Mouse (Mus musculus) midbrain, embryonic 14.5 days (tissue): ENCODE measurements at regions not wholly inside any gene's neighbourhood (a gene's known extent, or its start where the extent isn't known, plus 50 kb on each side); places are given as distances from the start of the nearest gene placed in this dataset.
A peak's percentile ranks its signal among the peaks of the same experiment; 100 is the strongest.

ENCODE experiments used
- ATAC-seq: fragments of 200-750 bp; cut with Nextera tagmentation; 2 replicates; pipeline ENCODE4 v1.8.0; 2017; ENCODE audit warnings: moderate number of reproducible peaks, moderate library complexity; ENCODE audit not compliant: low FRiP score, low TSS enrichment
- DNase-seq: peaks from one replicate; pipeline ENCODE4 v3.0.0-alpha.2; 2015
- H3K27ac ChIP-seq: fragments of 300-500 bp; sonication (generic); replicated peaks from 2 replicates; pipeline ENCODE4 v1.5.1; 2014; ENCODE audit warnings: mild to moderate bottlenecking, low read depth, low read length, moderate library complexity
- H3K27me3 ChIP-seq: fragments of 300-500 bp; sonication (generic); 2 replicates; pipeline ENCODE4 v1.6.1; 2014; ENCODE audit warnings: low read length, control low read depth, mixed read lengths; ENCODE audit not compliant: control insufficient read depth, insufficient read depth
- H3K36me3 ChIP-seq: fragments of 300-500 bp; sonication (generic); 2 replicates; pipeline ENCODE4 v1.6.1; 2014; ENCODE audit warnings: low read length, control low read depth; ENCODE audit not compliant: control insufficient read depth, insufficient read depth
- H3K4me1 ChIP-seq: fragments of 300-500 bp; sonication (generic); 2 replicates; pipeline ENCODE4 v1.6.1; 2014; ENCODE audit warnings: mild to moderate bottlenecking, antibody characterized with exemption, low read length, control low read depth; ENCODE audit not compliant: control insufficient read depth, insufficient read depth
- H3K4me2 ChIP-seq: fragments of 300-500 bp; sonication (generic); 2 replicates; pipeline ENCODE4 v1.6.1; 2014; ENCODE audit warnings: mild to moderate bottlenecking, low read length, moderate library complexity
- H3K4me3 ChIP-seq: fragments of 300-500 bp; sonication (generic); replicated peaks from 2 replicates; pipeline ENCODE4 v1.5.1; 2014; ENCODE audit warnings: low read depth, low read length
- H3K9ac ChIP-seq: fragments of 300-500 bp; sonication (generic); replicated peaks from 2 replicates; pipeline ENCODE4 v1.6.1; 2014; ENCODE audit warnings: mild to moderate bottlenecking, low read length, moderate library complexity
- H3K9me3 ChIP-seq: fragments of 300-500 bp; sonication (generic); 2 replicates; pipeline ENCODE4 v1.6.1; 2016; ENCODE audit warnings: low read length, control low read depth, mixed read lengths; ENCODE audit not compliant: control insufficient read depth
- WGBS: fragments of 180-500 bp; shearing (Covaris S2); extraction: QIAGEN DNeasy Blood & Tissue Kit; methylation state at CpG from one replicate; pipeline ENCODE4 v1.1.7; 2014; 5-methylcytosine and 5-hydroxymethylcytosine counted together

DNA sequence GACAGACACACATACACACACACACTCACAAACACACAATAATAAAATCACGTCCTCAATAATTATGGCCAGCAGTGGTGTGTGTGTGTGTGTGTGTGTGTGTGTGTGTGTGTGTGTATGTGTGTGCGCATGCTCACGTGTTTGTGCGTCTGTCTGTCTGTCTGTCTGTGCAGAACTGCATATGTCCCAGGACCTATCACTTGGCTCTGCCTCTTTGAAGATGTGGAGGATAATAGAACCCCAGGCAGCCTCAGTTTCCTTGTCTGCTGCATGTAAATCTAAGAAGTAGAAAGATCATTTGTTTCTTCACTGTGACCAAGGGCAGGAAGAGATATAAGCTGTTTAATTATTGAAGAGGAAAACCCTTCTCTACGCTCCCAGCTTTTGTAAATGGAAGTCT is 109.9 kb downstream of the Cartpt start:
- 86% methylated on average over 5 of the region's 5 CpGs for WGBS
- no peak for DNase-seq
- ATAC-seq: no peak

DNA sequence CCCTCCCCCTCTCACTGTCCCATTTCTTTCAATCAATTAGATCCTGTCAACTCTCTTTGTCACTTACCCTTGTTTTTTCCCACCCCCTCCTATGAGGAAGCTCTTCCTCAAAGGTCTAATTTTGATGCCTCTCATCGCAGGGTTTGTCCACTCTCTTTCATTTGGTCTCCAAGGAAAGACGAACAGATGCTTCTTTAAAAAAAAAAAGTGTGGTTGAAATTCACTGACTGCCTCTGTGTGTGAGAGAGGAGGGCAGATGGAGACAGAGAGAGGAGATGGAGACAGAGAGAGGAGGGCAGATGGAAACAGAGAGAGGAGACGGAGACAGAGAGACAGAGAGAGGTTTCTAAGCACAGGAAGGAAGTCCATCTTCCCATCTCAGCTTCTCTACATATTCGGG is 113.1 kb downstream of the Cartpt start:
- no peak for DNase-seq
- no peak overlapping the region for H3K4me2 ChIP-seq
- ATAC-seq: no peak
- H3K4me1 ChIP-seq: 0 out of 2 replicates have a peak, but pooled peaks cover 2% of the 10 kb centered on the region
- WGBS: 62% methylated on average over 4 of the region's 4 CpGs
- no peak overlapping the region for H3K9ac ChIP-seq
- H3K27me3 ChIP-seq: no peaks in the 10 kb centered on the region
- no peak overlapping the region for H3K27ac ChIP-seq
- H3K36me3 ChIP-seq: no peaks in the 10 kb centered on the region
- H3K9me3 ChIP-seq: no peaks in the 10 kb centered on the region
- H3K4me3 ChIP-seq: no peak overlapping the region

More for the DNA sequence above, 109.9 kb downstream of the Cartpt start:
- peaks cover 12% of the 10 kb centered on the region for H3K4me1 ChIP-seq
- H3K27me3 ChIP-seq: no peaks in the 10 kb centered on the region
- no peaks in the 10 kb centered on the region for H3K9me3 ChIP-seq
- H3K4me3 ChIP-seq: no peak overlapping the region
- H3K4me2 ChIP-seq: no peak overlapping the region
- no peak overlapping the region for H3K9ac ChIP-seq
- no peaks in the 10 kb centered on the region for H3K36me3 ChIP-seq
- no peak overlapping the region for H3K27ac ChIP-seq

DNA sequence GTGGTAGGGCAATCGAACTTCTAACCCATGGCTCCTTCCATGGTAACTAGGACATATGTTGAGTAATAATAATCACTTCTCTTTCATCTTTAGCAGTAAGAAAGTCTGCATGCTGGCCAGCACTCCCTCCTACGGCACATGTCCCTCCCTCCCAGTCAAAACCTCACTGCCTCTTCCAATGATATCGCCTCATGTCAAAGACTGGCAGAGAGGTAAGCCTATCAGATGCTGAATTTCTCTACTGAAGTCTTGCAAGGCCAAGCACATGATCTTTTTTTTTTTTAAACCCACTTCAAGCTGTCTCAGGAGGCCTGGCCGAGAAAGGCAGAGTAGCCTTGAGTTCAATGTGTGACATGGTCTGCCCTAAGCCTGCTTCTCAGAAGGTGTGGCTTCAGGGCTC is 115.5 kb downstream of the Cartpt start:
- ATAC-seq: no peak
- WGBS: 84% methylated on average over 4 of the region's 4 CpGs

DNA sequence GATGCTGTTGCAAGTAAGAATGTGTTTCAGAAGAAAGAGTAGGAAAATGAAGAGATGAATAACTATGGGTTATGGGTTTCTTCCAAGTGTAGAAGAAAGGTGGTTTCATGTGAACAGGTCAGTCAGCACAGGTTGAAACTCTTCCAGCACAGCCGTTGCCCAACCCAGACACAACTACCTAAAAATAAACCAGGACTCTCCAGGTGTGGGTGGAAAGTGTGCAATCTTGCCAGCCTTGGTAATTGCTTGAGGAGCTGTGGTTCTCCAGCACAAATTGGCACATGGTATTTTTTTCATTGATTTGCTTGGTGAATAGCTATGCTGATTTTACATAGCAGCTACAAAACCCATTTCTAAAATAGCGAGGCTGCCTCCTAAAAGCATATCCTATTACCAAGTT is 116.6 kb downstream of the Cartpt start:
- ATAC-seq (no peak), DNase-seq (no peak)
- H3K4me3 ChIP-seq: no peak overlapping the region
- no peaks in the 10 kb centered on the region for H3K9me3 ChIP-seq
- H3K27ac ChIP-seq: no peak overlapping the region
- H3K9ac ChIP-seq: no peak overlapping the region
- no peaks in the 10 kb centered on the region for H3K27me3 ChIP-seq
- no peak overlapping the region for H3K4me2 ChIP-seq
- no peaks in the 10 kb centered on the region for H3K36me3 ChIP-seq
- WGBS: 91% methylated on average over 2 of the region's 2 CpGs
- peaks cover 21% of the 10 kb centered on the region for H3K4me1 ChIP-seq

More for the DNA sequence above, 115.5 kb downstream of the Cartpt start:
- Histone ChIP-seq H3K4me2 (no peak overlapping the region), H3K27ac (no peak overlapping the region), H3K9me3 (no peaks in the 10 kb centered on the region), H3K9ac (no peak overlapping the region), H3K36me3 (no peaks in the 10 kb centered on the region), H3K27me3 (no peaks in the 10 kb centered on the region), H3K4me3 (no peak overlapping the region), H3K4me1 (peaks cover 19% of the 10 kb centered on the region)
- DNase-seq: peak; percentile 30

DNA sequence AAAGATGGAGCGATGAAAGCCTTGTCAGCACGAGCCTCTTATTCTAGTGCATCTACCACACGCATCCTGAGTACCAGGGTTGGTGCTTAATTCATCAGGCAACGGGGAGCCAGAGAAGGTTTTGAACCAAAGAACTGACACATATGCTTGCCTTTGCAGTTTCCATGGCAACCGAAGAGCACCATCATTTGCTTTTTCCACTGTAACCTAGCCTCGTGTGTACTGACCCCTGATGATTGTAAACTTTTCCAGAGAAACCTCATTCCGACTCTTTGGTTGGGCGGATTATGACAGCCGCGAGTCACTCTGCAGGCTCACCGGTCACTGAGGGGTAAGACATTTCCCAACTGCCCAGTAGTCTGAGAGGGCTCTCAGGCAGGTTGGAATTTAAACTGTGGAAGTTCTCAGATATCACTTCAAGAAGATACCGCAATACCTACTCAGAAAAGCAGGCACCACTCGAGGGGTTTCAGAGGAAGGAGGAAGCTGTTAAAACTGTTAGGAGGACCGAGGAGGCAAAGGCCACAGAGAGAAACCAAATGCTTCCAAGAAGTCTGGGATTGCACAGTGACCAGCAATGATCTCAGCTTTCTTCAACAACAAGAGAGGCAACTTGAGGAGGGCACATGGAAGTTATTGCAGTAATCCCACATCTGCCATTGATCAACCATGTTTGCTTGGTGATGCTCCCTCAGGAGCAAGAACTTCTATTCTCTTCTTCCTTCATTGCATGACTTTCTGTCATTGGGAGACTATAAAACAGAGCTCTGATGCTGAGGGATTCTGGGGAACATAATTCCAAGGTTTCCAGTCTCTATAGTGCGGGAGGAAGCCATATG is 117.8 kb downstream of the Cartpt start:
- WGBS: 76% methylated on average over 15 of the region's 15 CpGs
- Histone ChIP-seq H3K9ac (no peak overlapping the region), H3K4me2 (no peak overlapping the region), H3K9me3 (no peaks in the 10 kb centered on the region), H3K36me3 (no peaks in the 10 kb centered on the region), H3K4me3 (no peak overlapping the region), H3K27me3 (no peaks in the 10 kb centered on the region), H3K4me1 (peaks cover 21% of the 10 kb centered on the region), H3K27ac (no peak overlapping the region)
- ATAC-seq: no peak
- DNase-seq: peak; percentile 61

DNA sequence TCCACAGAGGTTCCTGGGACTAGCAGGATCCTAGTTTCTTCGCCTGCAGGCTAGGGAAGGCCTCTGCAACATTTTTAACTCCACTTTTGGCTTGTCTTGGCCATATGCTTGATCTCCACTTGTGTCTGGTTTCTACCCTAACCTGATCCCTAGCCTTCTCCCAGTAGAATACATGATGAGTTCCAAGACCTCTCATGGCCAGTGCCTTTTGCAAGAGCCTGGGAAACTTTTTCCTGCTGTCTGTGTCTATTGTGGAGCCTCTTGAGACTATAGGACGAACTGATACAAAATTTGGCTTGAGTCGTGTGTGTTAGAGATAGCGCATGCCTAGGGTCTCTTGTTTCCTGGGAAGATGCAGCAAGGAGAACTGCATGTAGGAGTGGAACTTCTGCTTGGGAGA is 119.3 kb downstream of the Cartpt start:
- no peaks in the 10 kb centered on the region for H3K36me3 ChIP-seq
- no peak for DNase-seq
- H3K4me3 ChIP-seq: no peak overlapping the region
- ATAC-seq: no peak
- no peaks in the 10 kb centered on the region for H3K9me3 ChIP-seq
- H3K27me3 ChIP-seq: no peaks in the 10 kb centered on the region
- WGBS: 75% methylated on average over 4 of the region's 4 CpGs
- peaks cover 21% of the 10 kb centered on the region for H3K4me1 ChIP-seq
- no peak overlapping the region for H3K9ac ChIP-seq
- H3K27ac ChIP-seq: peak overlapping the region; percentile 60; the same call in 1 of the 2 replicates
- no peak overlapping the region for H3K4me2 ChIP-seq

DNA sequence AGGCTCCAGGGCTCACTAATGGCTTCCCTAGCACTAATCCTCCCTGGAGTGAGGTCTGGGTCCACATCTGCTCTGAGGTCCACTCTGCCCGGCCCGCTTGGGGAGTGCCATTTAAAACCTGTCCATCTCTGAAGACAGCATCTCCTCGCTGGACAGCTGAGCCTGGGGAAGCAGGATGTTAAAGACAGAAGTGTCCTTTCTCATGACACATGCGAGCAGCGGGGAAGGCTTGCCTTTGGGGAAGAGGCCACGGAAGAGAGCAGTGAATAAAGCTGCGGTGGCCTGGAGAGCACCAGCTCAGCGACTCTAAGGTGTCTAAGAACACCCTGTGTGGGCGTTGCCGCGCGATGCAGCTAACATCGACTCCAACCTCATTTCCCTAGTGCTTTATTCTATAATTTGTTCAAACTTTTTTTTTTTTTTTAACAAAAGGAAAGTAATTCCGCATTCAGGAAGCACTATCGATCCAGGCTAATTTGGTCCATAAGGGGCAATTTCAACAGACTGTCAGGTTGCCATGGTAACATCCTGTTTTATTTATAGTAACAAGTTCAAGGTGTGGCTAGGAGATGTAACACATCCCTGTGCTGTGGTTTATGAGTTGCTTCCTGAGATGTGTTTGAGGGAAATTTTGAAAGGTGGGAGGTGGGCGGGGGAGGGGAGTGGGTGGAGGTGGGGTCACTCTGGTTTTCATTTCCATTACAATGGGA is 120.0 kb downstream of the Cartpt start:
- Histone ChIP-seq H3K4me3 (no peak overlapping the region), H3K4me1 (peaks cover 21% of the 10 kb centered on the region), H3K9me3 (no peaks in the 10 kb centered on the region), H3K27ac (peak overlapping the region; percentile 72), H3K4me2 (peak overlapping the region; percentile 39), H3K9ac (no peak overlapping the region; the same call in 1 of the 2 replicates), H3K27me3 (no peaks in the 10 kb centered on the region), H3K36me3 (no peaks in the 10 kb centered on the region)
- DNase-seq (peak; percentile 76), ATAC-seq (peak; percentile 27; the same call in 1 of the 2 replicates)
- WGBS: 12% methylated on average over 16 of the region's 16 CpGs

DNA sequence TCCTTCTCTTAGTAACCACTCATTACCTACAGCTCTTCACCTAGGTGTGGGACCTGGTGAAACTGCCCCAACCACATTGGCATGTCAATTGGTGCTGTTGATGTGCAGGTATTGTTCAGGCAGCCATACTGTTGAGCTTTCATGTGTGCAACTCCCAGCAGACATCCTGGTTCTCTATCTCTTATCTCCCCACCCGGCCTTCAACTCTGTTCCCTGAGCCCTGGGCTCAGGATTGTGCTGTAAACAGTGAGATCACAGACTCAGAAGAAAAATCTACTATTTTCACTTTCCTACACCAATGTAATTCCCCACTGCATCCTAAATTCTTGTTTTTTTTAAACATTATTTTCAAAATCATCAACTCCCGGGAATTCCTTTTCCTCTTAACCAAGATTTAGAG is 122.1 kb downstream of the Cartpt start:
- no peak overlapping the region for H3K27ac ChIP-seq
- WGBS: 85% methylated on average over 2 of the region's 2 CpGs
- DNase-seq: no peak
- H3K9ac ChIP-seq: no peak overlapping the region
- no peaks in the 10 kb centered on the region for H3K27me3 ChIP-seq
- no peak for ATAC-seq
- H3K4me3 ChIP-seq: no peak overlapping the region
- no peaks in the 10 kb centered on the region for H3K9me3 ChIP-seq
- H3K36me3 ChIP-seq: no peaks in the 10 kb centered on the region
- H3K4me2 ChIP-seq: no peak overlapping the region
- H3K4me1 ChIP-seq: peaks cover 21% of the 10 kb centered on the region
